Comparison of ENCODE assay signal across 26 mouse cellular contexts in genomic region chr4:140320120-140320921, GRCm38 (mm10).
A peak's percentile ranks its signal among the peaks of the same experiment; 100 is the strongest.
DNase-seq lines count a peak whose midpoint lies in the region; ATAC-seq lines count a peak whose summit lies in the region.
"Had no signal": no experiment of that assay in that cellular context is flagged by ENCODE, and none has a peak within 500 bp of the region (broad histone marks: within the 10 kb centered on the region; RNA-seq: fewer than 3 reads in every experiment).

No protein-coding gene starts in this region.

- no peak overlapping the region for H3K4me2 ChIP-seq in midbrain, embryonic 11.5 days
- H3K4me2 ChIP-seq in midbrain, embryonic 13.5 days (replicated peaks), result no peak overlapping the region
- no peak overlapping the region for H3K4me2 ChIP-seq in hindbrain, embryonic 12.5 days (replicated peaks)
- H3K4me2 ChIP-seq in hindbrain, embryonic 16.5 days (ENCODE audit: low read length), result no peak overlapping the region
- H3K4me2 ChIP-seq: forebrain, embryonic 12.5 days; heart, embryonic 13.5 days; limb, embryonic 12.5 days; liver, embryonic 15.5 days; lung, embryonic 14.5 days; midbrain, embryonic 12.5 days had no signal

- 83% methylated on average over 15 of the region's 15 CpGs for WGBS in midbrain, embryonic 11.5 days
- 78% methylated on average over 15 of the region's 15 CpGs for WGBS in midbrain, embryonic 13.5 days
- WGBS in hindbrain, embryonic 12.5 days, result 76% methylated on average over 15 of the region's 15 CpGs
- WGBS in hindbrain, embryonic 16.5 days, result 61% methylated on average over 15 of the region's 15 CpGs

- DNase-seq in midbrain, embryonic 11.5 days (ENCODE audit: low spot score, missing footprints), result peak; percentile 60
- no peak for DNase-seq in testis, postnatal 10 days (ENCODE audit: low spot score)
- DNase-seq in thymus, adult 18-20 months, result no peak
- DNase-seq: adrenal gland, postnatal 25 days; B cell, adult 2 months; cerebellum, adult 18-20 months; cerebellum, postnatal 10 days; gastrocnemius, postnatal 10 days; heart, postnatal 14 days; kidney, adult 9 months; kidney, postnatal 10 days; layer of hippocampus, postnatal 36 days; lung, embryonic 14.5 days; lung, postnatal 14 days; right cerebral cortex, adult 18-20 months; spleen, adult 18-20 months had no signal

- H3K27me3 ChIP-seq in midbrain, embryonic 11.5 days (ENCODE audit: control insufficient read depth, insufficient read depth, low read length), result no peaks in the 10 kb centered on the region
- no peaks in the 10 kb centered on the region for H3K27me3 ChIP-seq in midbrain, embryonic 13.5 days
- H3K27me3 ChIP-seq in hindbrain, embryonic 12.5 days, result no peaks in the 10 kb centered on the region
- H3K27me3 ChIP-seq in hindbrain, embryonic 16.5 days (replicated peaks; ENCODE audit: control insufficient read depth, insufficient read depth, low read length), result no peaks in the 10 kb centered on the region
- H3K27me3 ChIP-seq: forebrain, embryonic 12.5 days; heart, embryonic 13.5 days; limb, embryonic 12.5 days; liver, embryonic 15.5 days; midbrain, embryonic 12.5 days had no signal

- H3K36me3 ChIP-seq in midbrain, embryonic 11.5 days (ENCODE audit: control insufficient read depth, insufficient read depth, low read length), result no peaks in the 10 kb centered on the region
- no peaks in the 10 kb centered on the region for H3K36me3 ChIP-seq in midbrain, embryonic 13.5 days
- H3K36me3 ChIP-seq in hindbrain, embryonic 12.5 days, result no peaks in the 10 kb centered on the region
- H3K36me3 ChIP-seq in hindbrain, embryonic 16.5 days (ENCODE audit: control insufficient read depth, insufficient read depth, low read length), result no peaks in the 10 kb centered on the region
- H3K36me3 ChIP-seq: forebrain, embryonic 12.5 days; heart, embryonic 13.5 days; limb, embryonic 12.5 days; liver, embryonic 15.5 days; midbrain, embryonic 12.5 days had no signal

- H3K27ac ChIP-seq in midbrain, embryonic 11.5 days (ENCODE audit: low read depth, low read length), result no peak overlapping the region
- H3K27ac ChIP-seq in midbrain, embryonic 13.5 days, result no peak overlapping the region
- H3K27ac ChIP-seq in hindbrain, embryonic 12.5 days, result no peak overlapping the region; the same call in 1 of the 2 replicates
- H3K27ac ChIP-seq in hindbrain, embryonic 16.5 days (ENCODE audit: low read depth, low read length), result no peak overlapping the region
- H3K27ac ChIP-seq: forebrain, embryonic 12.5 days; heart, embryonic 13.5 days; limb, embryonic 12.5 days; liver, embryonic 15.5 days; midbrain, embryonic 12.5 days had no signal

- peaks cover 3% of the 10 kb centered on the region; the same call in 1 of the 2 replicates for H3K9me3 ChIP-seq in midbrain, embryonic 11.5 days (ENCODE audit: control insufficient read depth, low read length)
- peaks cover 9% of the 10 kb centered on the region for H3K9me3 ChIP-seq in midbrain, embryonic 13.5 days
- H3K9me3 ChIP-seq in hindbrain, embryonic 12.5 days (replicated peaks), result peaks cover 9% of the 10 kb centered on the region; the same call in 1 of the 2 replicates
- H3K9me3 ChIP-seq in hindbrain, embryonic 16.5 days (ENCODE audit: control insufficient read depth, low read length), result peaks cover 3% of the 10 kb centered on the region

- H3K9ac ChIP-seq in midbrain, embryonic 11.5 days (ENCODE audit: low read length), result no peak overlapping the region
- no peak overlapping the region for H3K9ac ChIP-seq in midbrain, embryonic 13.5 days (replicated peaks)
- H3K9ac ChIP-seq in hindbrain, embryonic 12.5 days, result no peak overlapping the region
- H3K9ac ChIP-seq in hindbrain, embryonic 16.5 days (ENCODE audit: low read depth, low read length), result no peak overlapping the region
- H3K9ac ChIP-seq: forebrain, embryonic 12.5 days; heart, embryonic 13.5 days; limb, embryonic 12.5 days; liver, embryonic 15.5 days; lung, embryonic 14.5 days; midbrain, embryonic 12.5 days had no signal

- no peaks in the 10 kb centered on the region for H3K4me1 ChIP-seq in midbrain, embryonic 11.5 days (ENCODE audit: control insufficient read depth, insufficient read depth, low read length)
- peaks cover 17% of the 10 kb centered on the region for H3K4me1 ChIP-seq in midbrain, embryonic 13.5 days (replicated peaks)
- H3K4me1 ChIP-seq in hindbrain, embryonic 12.5 days, result peaks cover 17% of the 10 kb centered on the region; the same call in 1 of the 2 replicates
- H3K4me1 ChIP-seq in hindbrain, embryonic 16.5 days (ENCODE audit: control insufficient read depth, insufficient read depth, low read depth, low read length), result no peaks in the 10 kb centered on the region; the same call in none of the 2 replicates
- H3K4me1 ChIP-seq: heart, embryonic 13.5 days; limb, embryonic 12.5 days; liver, embryonic 15.5 days had no signal

- ATAC-seq in midbrain, embryonic 11.5 days (ENCODE audit: low FRiP score), result no peak
- no peak for ATAC-seq in midbrain, embryonic 13.5 days
- ATAC-seq in hindbrain, embryonic 12.5 days (ENCODE audit: low FRiP score), result peak; percentile 19; the same call in 1 of the 2 replicates
- ATAC-seq in hindbrain, embryonic 16.5 days, result peak; percentile 31; the same call in 1 of the 2 replicates
- ATAC-seq: intestine, postnatal 0 days had no signal

- H3K4me3 ChIP-seq in midbrain, embryonic 11.5 days (ENCODE audit: low read depth, low read length), result no peak overlapping the region
- H3K4me3 ChIP-seq in midbrain, embryonic 13.5 days (replicated peaks), result no peak overlapping the region
- no peak overlapping the region for H3K4me3 ChIP-seq in hindbrain, embryonic 12.5 days
- no peak overlapping the region for H3K4me3 ChIP-seq in hindbrain, embryonic 16.5 days (ENCODE audit: low read length)
- H3K4me3 ChIP-seq: erythroblast, embryonic 14.5 days; forebrain, embryonic 12.5 days; heart, embryonic 13.5 days; limb, embryonic 12.5 days; liver, embryonic 15.5 days; midbrain, embryonic 12.5 days had no signal

Comparison
In these comparisons a context has a peak if more than half of its experiments do, and no peak if none do; other contexts are left out.
1. ATAC-seq: peak in hindbrain, embryonic 12.5 days (single experiment) and hindbrain, embryonic 16.5 days (single experiment); none in midbrain, embryonic 11.5 days (single experiment) and midbrain, embryonic 13.5 days (single experiment).